Mouse (Mus musculus): ENCODE measurements at regions not wholly inside any gene's neighbourhood (a gene's known extent, or its start where the extent isn't known, plus 50 kb on each side); places are given as distances from the start of the nearest gene placed in this dataset.

DNA sequence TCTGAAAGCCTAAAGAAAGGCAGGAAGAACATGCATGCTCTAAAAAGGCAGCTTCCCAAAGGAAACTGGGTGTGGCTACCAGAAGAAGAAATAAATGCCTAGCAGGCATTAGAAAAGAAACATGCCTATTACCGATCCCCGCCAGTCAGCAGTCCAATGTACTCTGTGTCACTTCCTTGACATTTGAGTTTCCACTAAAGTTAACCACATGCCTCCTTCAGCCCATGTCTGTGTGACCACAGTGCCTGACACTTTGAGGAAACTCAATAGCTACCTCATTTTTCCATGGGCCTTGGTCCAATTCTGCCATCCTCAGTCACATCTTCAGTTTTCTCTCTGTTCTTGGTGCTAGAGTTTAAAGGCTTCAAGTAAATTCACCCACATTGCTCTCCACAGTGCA, 233.7 kb upstream of the Isx start:
- no peaks in the 10 kb centered on the region for H3K9me3 ChIP-seq (ENCODE audit: control insufficient read depth, low read length)

DNA sequence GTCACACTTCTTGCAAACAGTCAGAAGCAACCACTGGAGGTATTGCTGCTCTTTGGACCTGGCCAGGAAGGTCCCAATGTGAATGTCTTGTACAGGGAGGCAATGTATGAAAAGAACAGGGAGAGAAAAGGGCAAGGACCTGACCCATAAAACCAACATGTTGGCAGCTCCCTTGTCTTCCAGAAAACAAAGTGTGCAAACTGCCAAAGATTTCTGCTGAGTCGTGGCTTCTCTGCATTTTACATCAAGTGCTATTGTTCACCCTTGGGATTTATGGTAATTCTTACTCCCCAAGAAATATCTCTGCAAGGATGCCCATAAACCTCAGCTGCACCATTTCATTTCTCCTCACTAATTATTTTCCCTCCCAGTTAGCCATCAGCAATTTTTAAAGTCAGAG, 232.3 kb upstream of the Isx start:
- Histone ChIP-seq H3K9me3 (ENCODE audit: control insufficient read depth, low read length) (no peaks in the 10 kb centered on the region), H3K9ac (ENCODE audit: low read length) (no peak overlapping the region), H3K36me3 (ENCODE audit: control insufficient read depth, insufficient read depth, low read length) (no peaks in the 10 kb centered on the region), H3K4me3 (ENCODE audit: low read depth, low read length) (no peak overlapping the region), H3K27me3 (ENCODE audit: control insufficient read depth, insufficient read depth, low read length) (no peaks in the 10 kb centered on the region), H3K4me2 (ENCODE audit: low read depth) (no peak overlapping the region), H3K27ac (ENCODE audit: low read depth, low read length) (no peak overlapping the region), H3K4me1 (ENCODE audit: control insufficient read depth, insufficient read depth, low read length) (no peaks in the 10 kb centered on the region)
- WGBS, result 43% methylated on average over 1 of the region's 1 CpGs
- ATAC-seq (ENCODE audit: insufficient read depth, low FRiP score, low TSS enrichment) (no peak), DNase-seq (ENCODE audit: low spot score) (no peak)

More for the DNA sequence above, 233.7 kb upstream of the Isx start:
- H3K4me1 ChIP-seq (ENCODE audit: control insufficient read depth, insufficient read depth, low read length), result no peaks in the 10 kb centered on the region
- H3K4me2 ChIP-seq (ENCODE audit: low read depth), result no peak overlapping the region
- no peak for DNase-seq (ENCODE audit: low spot score)
- no peak overlapping the region for H3K4me3 ChIP-seq (ENCODE audit: low read depth, low read length)
- no peaks in the 10 kb centered on the region for H3K36me3 ChIP-seq (ENCODE audit: control insufficient read depth, insufficient read depth, low read length)
- no peak for ATAC-seq (ENCODE audit: insufficient read depth, low FRiP score, low TSS enrichment)
- 90% methylated on average over 2 of the region's 2 CpGs for WGBS
- H3K27me3 ChIP-seq (ENCODE audit: control insufficient read depth, insufficient read depth, low read length), result no peaks in the 10 kb centered on the region
- no peak overlapping the region for H3K9ac ChIP-seq (ENCODE audit: low read length)
- H3K27ac ChIP-seq (ENCODE audit: low read depth, low read length), result no peak overlapping the region

DNA sequence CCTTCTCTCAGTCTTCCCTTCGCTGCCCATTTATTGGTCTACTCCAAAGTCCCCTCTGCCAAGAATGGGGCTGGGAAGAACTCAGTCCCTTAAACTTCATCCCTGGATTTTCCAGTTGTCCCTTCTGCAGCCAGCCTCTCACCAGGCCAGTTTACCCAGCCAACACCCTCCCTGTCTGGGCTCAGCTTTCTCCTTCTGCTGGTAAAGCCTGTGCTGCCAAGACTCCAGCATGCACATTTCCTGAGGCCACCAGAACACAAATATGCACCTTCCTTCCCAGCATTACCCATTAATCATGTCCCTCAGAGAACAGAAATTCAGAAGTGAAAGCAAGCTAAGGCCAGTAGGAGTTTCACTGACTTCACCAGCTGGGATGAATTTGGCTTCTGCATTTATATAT, 213.0 kb upstream of the Isx start:
- Histone ChIP-seq H3K9ac (ENCODE audit: low read length) (no peak overlapping the region), H3K4me2 (ENCODE audit: low read depth) (no peak overlapping the region), H3K4me3 (ENCODE audit: low read depth, low read length) (no peak overlapping the region), H3K9me3 (ENCODE audit: control insufficient read depth, low read length) (no peaks in the 10 kb centered on the region), H3K4me1 (ENCODE audit: control insufficient read depth, insufficient read depth, low read length) (no peaks in the 10 kb centered on the region), H3K27me3 (ENCODE audit: control insufficient read depth, insufficient read depth, low read length) (no peaks in the 10 kb centered on the region), H3K27ac (ENCODE audit: low read depth, low read length) (no peak overlapping the region), H3K36me3 (ENCODE audit: control insufficient read depth, insufficient read depth, low read length) (no peaks in the 10 kb centered on the region)
- no peak for DNase-seq (ENCODE audit: low spot score)
- WGBS, result 88% methylated on average over 1 of the region's 1 CpGs
- no peak for ATAC-seq (ENCODE audit: insufficient read depth, low FRiP score, low TSS enrichment)

DNA sequence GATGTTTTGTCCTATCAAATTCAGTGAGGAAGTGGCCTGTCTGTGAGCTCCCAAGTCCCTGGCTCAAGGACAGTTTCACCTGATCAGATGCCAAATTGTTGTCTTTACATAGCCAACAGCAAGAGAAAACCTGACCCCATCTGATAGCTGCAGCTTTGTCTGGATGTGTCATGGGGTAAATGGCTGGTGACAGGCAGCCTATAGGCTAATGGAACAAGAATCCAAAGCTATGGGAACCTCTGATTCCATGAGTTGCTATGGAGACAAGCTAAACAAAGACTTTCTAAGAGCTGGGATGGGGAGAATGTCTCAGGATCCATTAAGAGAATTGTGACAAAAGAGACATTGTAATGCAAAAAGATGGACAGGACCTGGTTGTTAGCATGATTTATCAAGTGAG, 184.6 kb upstream of the Isx start:
- H3K36me3 ChIP-seq (ENCODE audit: control insufficient read depth, insufficient read depth, low read length), result no peaks in the 10 kb centered on the region
- no peaks in the 10 kb centered on the region for H3K4me1 ChIP-seq (ENCODE audit: control insufficient read depth, insufficient read depth, low read length)
- no peak overlapping the region for H3K4me3 ChIP-seq (ENCODE audit: low read depth, low read length)
- no peak overlapping the region for H3K9ac ChIP-seq (ENCODE audit: low read length)
- H3K27ac ChIP-seq (ENCODE audit: low read depth, low read length), result no peak overlapping the region
- no peaks in the 10 kb centered on the region for H3K27me3 ChIP-seq (ENCODE audit: control insufficient read depth, insufficient read depth, low read length)
- 0 out of 2 replicates have a peak, but pooled peaks have one; percentile 20 for ATAC-seq (ENCODE audit: insufficient read depth, low FRiP score, low TSS enrichment)
- DNase-seq (ENCODE audit: low spot score), result no peak
- no peak overlapping the region for H3K4me2 ChIP-seq (ENCODE audit: low read depth)
- no peaks in the 10 kb centered on the region for H3K9me3 ChIP-seq (ENCODE audit: control insufficient read depth, low read length)

DNA sequence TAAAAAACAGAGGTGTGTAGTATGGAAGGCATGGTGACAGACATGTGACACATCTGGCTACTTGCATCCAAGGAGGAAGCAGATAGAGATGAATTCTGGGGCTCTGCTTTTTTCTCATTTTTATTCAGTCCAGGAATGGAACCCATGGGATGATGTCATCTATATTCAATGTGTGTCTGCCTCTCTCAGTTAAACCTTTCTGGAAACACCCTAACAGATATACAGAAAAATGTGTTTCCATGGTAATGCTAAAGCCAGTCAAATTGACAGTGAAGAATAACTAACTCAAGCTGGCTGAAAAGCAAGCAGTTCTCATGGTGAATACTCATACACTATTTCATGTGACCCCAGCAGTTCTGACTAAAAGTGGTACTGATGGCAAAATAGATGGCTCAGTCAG, 177.0 kb upstream of the Isx start:
- H3K36me3 ChIP-seq (ENCODE audit: control insufficient read depth, insufficient read depth, low read length), result no peaks in the 10 kb centered on the region
- H3K9ac ChIP-seq (ENCODE audit: low read length), result no peak overlapping the region
- ATAC-seq (ENCODE audit: insufficient read depth, low FRiP score, low TSS enrichment) (no peak), DNase-seq (ENCODE audit: low spot score) (no peak)
- no peaks in the 10 kb centered on the region for H3K4me1 ChIP-seq (ENCODE audit: control insufficient read depth, insufficient read depth, low read length)
- no peak overlapping the region for H3K4me3 ChIP-seq (ENCODE audit: low read depth, low read length)
- H3K27me3 ChIP-seq (ENCODE audit: control insufficient read depth, insufficient read depth, low read length), result no peaks in the 10 kb centered on the region
- H3K9me3 ChIP-seq (ENCODE audit: control insufficient read depth, low read length), result no peaks in the 10 kb centered on the region
- no peak overlapping the region for H3K4me2 ChIP-seq (ENCODE audit: low read depth)
- no peak overlapping the region for H3K27ac ChIP-seq (ENCODE audit: low read depth, low read length)

DNA sequence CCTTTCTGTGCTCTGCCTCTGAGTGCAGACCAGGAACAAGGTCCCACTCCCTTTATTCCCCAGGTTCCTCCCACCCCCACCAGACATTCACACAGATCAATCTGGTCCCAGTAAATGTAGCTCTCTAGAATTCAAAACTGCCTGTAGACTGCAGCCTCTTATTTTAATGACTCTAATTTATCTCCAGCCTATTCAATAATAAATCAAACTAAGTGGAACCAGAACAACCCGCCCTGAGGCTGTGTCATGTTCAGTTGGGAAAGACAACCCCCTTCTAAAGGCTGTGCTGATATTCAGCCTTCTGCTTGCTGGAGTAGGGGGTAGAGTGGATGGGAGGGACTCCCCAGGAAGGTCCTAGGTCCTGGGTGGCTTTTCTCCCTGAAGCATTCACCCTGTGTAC, 175.7 kb upstream of the Isx start:
- Histone ChIP-seq H3K27ac (ENCODE audit: low read depth, low read length) (no peak overlapping the region), H3K4me1 (ENCODE audit: control insufficient read depth, insufficient read depth, low read length) (no peaks in the 10 kb centered on the region), H3K27me3 (ENCODE audit: control insufficient read depth, insufficient read depth, low read length) (no peaks in the 10 kb centered on the region), H3K9me3 (ENCODE audit: control insufficient read depth, low read length) (no peaks in the 10 kb centered on the region), H3K4me2 (ENCODE audit: low read depth) (no peak overlapping the region), H3K36me3 (ENCODE audit: control insufficient read depth, insufficient read depth, low read length) (no peaks in the 10 kb centered on the region), H3K9ac (ENCODE audit: low read length) (no peak overlapping the region), H3K4me3 (ENCODE audit: low read depth, low read length) (no peak overlapping the region)
- ATAC-seq (ENCODE audit: insufficient read depth, low FRiP score, low TSS enrichment), result no peak
- 59% methylated on average over 1 of the region's 1 CpGs for WGBS
- no peak for DNase-seq (ENCODE audit: low spot score)

DNA sequence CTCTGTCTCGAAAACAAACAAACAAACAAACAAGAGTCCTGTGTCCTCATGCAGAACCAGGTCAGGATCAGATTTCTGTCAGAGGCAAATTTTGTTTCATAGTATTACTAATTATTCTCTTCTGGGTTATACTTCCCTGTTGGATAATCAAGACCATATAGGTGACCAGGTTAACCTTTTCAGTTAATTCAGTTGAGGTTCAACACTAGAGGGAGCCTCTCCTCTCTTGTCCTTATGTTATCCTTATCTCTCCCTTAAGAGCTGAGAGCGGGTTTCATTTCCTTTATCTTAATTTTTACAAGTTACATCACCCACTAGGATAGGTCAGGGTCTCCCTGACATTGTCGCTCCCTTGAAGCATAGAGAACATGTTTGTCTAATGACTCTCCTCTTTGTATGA, 160.4 kb upstream of the Isx start:
- H3K4me2 ChIP-seq (ENCODE audit: low read depth), result no peak overlapping the region
- no peak overlapping the region for H3K27ac ChIP-seq (ENCODE audit: low read depth, low read length)
- ATAC-seq (ENCODE audit: insufficient read depth, low FRiP score, low TSS enrichment) (no peak), DNase-seq (ENCODE audit: low spot score) (no peak)
- H3K9me3 ChIP-seq (ENCODE audit: control insufficient read depth, low read length), result no peaks in the 10 kb centered on the region
- no peak overlapping the region for H3K4me3 ChIP-seq (ENCODE audit: low read depth, low read length)
- no peaks in the 10 kb centered on the region for H3K4me1 ChIP-seq (ENCODE audit: control insufficient read depth, insufficient read depth, low read length)
- WGBS, result 75% methylated on average over 3 of the region's 3 CpGs
- no peak overlapping the region for H3K9ac ChIP-seq (ENCODE audit: low read length)
- H3K36me3 ChIP-seq (ENCODE audit: control insufficient read depth, insufficient read depth, low read length), result no peaks in the 10 kb centered on the region
- no peaks in the 10 kb centered on the region for H3K27me3 ChIP-seq (ENCODE audit: control insufficient read depth, insufficient read depth, low read length)

DNA sequence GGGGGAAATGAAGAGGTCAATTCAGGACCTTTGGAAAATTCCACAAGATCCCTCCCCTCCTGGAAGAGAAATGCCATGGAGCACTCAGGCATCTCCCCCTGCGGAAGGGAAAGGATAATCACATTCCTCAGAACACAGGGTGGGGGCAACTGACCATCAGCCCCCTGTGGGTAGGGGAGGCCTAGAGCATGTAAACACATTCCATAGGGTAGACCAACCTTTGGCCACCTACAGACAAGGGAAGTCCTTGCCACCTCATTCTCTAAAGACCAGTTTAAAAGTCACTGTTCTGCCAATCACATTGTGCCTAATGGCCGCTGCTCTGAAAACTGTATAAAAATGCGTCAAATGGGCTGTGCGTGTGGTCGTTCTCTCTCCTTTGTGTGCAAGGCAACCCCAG, 156.9 kb upstream of the Isx start:
- Histone ChIP-seq H3K9me3 (ENCODE audit: control insufficient read depth, low read length) (no peaks in the 10 kb centered on the region), H3K4me2 (ENCODE audit: low read depth) (no peak overlapping the region), H3K4me1 (ENCODE audit: control insufficient read depth, insufficient read depth, low read length) (no peaks in the 10 kb centered on the region), H3K4me3 (ENCODE audit: low read depth, low read length) (no peak overlapping the region), H3K36me3 (ENCODE audit: control insufficient read depth, insufficient read depth, low read length) (no peaks in the 10 kb centered on the region), H3K9ac (ENCODE audit: low read length) (no peak overlapping the region), H3K27ac (ENCODE audit: low read depth, low read length) (no peak overlapping the region), H3K27me3 (ENCODE audit: control insufficient read depth, insufficient read depth, low read length) (no peaks in the 10 kb centered on the region)
- ATAC-seq (ENCODE audit: insufficient read depth, low FRiP score, low TSS enrichment) (no peak), DNase-seq (ENCODE audit: low spot score) (no peak)
- 57% methylated on average over 5 of the region's 5 CpGs for WGBS

DNA sequence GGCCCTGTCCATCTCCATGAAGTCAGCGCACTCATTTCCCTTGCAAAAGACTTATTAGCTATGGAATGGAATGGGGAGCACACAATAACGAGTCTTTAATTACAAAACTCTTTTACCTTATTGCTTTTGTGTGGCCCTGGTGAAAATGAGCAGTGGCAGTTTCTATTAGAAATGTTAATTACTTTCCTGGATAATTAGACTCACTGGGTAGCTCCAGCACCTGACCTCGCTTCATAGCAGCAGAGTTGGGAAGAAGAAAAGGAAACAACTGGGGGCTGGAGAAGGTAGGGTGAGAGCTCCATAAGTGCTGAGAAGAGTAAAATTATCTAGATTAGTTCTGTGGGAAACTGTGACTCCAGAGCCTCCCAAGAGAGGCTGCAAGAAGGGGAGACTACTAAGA, 108.2 kb upstream of the Isx start:
- Histone ChIP-seq H3K4me2 (ENCODE audit: low read depth) (no peak overlapping the region), H3K4me1 (ENCODE audit: control insufficient read depth, insufficient read depth, low read length) (no peaks in the 10 kb centered on the region), H3K4me3 (ENCODE audit: low read depth, low read length) (no peak overlapping the region), H3K27me3 (ENCODE audit: control insufficient read depth, insufficient read depth, low read length) (no peaks in the 10 kb centered on the region), H3K27ac (ENCODE audit: low read depth, low read length) (no peak overlapping the region), H3K9me3 (ENCODE audit: control insufficient read depth, low read length) (no peaks in the 10 kb centered on the region), H3K9ac (ENCODE audit: low read length) (no peak overlapping the region), H3K36me3 (ENCODE audit: control insufficient read depth, insufficient read depth, low read length) (no peaks in the 10 kb centered on the region)
- WGBS, result 80% methylated on average over 3 of the region's 3 CpGs
- no peak for DNase-seq (ENCODE audit: low spot score)
- no peak for ATAC-seq (ENCODE audit: insufficient read depth, low FRiP score, low TSS enrichment)
